Mouse (Mus musculus) stomach, postnatal 0 days (tissue): ENCODE measurements at regions not wholly inside any gene's neighbourhood (a gene's known extent, or its start where the extent isn't known, plus 50 kb on each side); places are given as distances from the start of the nearest gene placed in this dataset.
A peak's percentile ranks its signal among the peaks of the same experiment; 100 is the strongest.

Source experiments
- CTCF ChIP-seq: IDR thresholded peaks from 2 replicates; pipeline ENCODE4 v1.5.1; 2016; ENCODE audit warnings: antibody characterized with exemption, low read depth, mild to moderate bottlenecking, moderate library complexity
- EP300 ChIP-seq: optimal IDR thresholded peaks from 2 replicates; pipeline ENCODE3; 2016; ENCODE audit warnings: antibody characterized with exemption

GRCm38 (mm10) chr13:91326834-91327233, 103.1 kb upstream of the Atg10 start:
- TF ChIP-seq CTCF: no peak
- TF ChIP-seq EP300: peak; percentile 84
